Mouse (Mus musculus) embryonic facial prominence, embryonic 13.5 days (tissue): ENCODE measurements around the gene F2r. TPM values are rescaled to one million over a fixed set of nuclear protein-coding genes. Genes with fewer than 3 reads are reported as not detected.

Source experiments
- ATAC-seq: fragments of 200-750 bp; cut with Nextera tagmentation; 2 replicates; pipeline ENCODE4 v1.8.0; 2017; ENCODE audit warnings: low read depth; ENCODE audit not compliant: insufficient number of reproducible peaks, insufficient read depth, low FRiP score, low TSS enrichment
- H3K27ac ChIP-seq: fragments of 300-500 bp; sonication (generic); 2 replicates; pipeline ENCODE4 v1.5.1; 2015; ENCODE audit warnings: moderate library complexity, mild to moderate bottlenecking, inconsistent platforms
- H3K27me3 ChIP-seq: fragments of 300-500 bp; sonication (generic); 2 replicates; pipeline ENCODE4 v1.6.1; 2015; ENCODE audit warnings: mild to moderate bottlenecking, inconsistent platforms
- H3K36me3 ChIP-seq: fragments of 300-500 bp; sonication (generic); 2 replicates; pipeline ENCODE4 v1.6.1; 2015; ENCODE audit warnings: mild to moderate bottlenecking, inconsistent platforms
- H3K4me1 ChIP-seq: fragments of 300-500 bp; sonication (generic); 2 replicates; pipeline ENCODE4 v1.6.1; 2015; ENCODE audit warnings: inconsistent platforms
- H3K4me2 ChIP-seq: fragments of 300-500 bp; sonication (generic); 2 replicates; pipeline ENCODE4 v1.6.1; 2015; ENCODE audit warnings: moderate library complexity, mild to moderate bottlenecking, inconsistent platforms
- H3K4me3 ChIP-seq: fragments of 300-500 bp; sonication (generic); 2 replicates; pipeline ENCODE4 v1.5.1; 2015; ENCODE audit warnings: mild to moderate bottlenecking, inconsistent platforms
- H3K9ac ChIP-seq: fragments of 300-500 bp; sonication (generic); 2 replicates; pipeline ENCODE4 v1.6.1; 2015; ENCODE audit warnings: mild to moderate bottlenecking, inconsistent platforms
- H3K9me3 ChIP-seq: fragments of 300-500 bp; sonication (generic); 2 replicates; pipeline ENCODE4 v1.6.1; 2016; ENCODE audit warnings: inconsistent platforms
- WGBS: fragments of 180-500 bp; shearing (Covaris S2); methylation state at CpG from one replicate; pipeline ENCODE4 v1.1.7; 2015; ENCODE audit warnings: mixed read lengths; 5-methylcytosine and 5-hydroxymethylcytosine counted together
- polyA plus RNA-seq: library from polyadenylated mRNA; unstranded; fragments of >200 nt; fragmentation: Nextera tagmentation; extraction: Ambion mirVana; gene quantifications from 2 replicates; pipeline ENCODE4 v1.2.1, GENCODE M21; 2015

Gene F2r
- polyA plus RNA-seq, 1 experiment from 2014 or later = 92.2 TPM

DNA sequence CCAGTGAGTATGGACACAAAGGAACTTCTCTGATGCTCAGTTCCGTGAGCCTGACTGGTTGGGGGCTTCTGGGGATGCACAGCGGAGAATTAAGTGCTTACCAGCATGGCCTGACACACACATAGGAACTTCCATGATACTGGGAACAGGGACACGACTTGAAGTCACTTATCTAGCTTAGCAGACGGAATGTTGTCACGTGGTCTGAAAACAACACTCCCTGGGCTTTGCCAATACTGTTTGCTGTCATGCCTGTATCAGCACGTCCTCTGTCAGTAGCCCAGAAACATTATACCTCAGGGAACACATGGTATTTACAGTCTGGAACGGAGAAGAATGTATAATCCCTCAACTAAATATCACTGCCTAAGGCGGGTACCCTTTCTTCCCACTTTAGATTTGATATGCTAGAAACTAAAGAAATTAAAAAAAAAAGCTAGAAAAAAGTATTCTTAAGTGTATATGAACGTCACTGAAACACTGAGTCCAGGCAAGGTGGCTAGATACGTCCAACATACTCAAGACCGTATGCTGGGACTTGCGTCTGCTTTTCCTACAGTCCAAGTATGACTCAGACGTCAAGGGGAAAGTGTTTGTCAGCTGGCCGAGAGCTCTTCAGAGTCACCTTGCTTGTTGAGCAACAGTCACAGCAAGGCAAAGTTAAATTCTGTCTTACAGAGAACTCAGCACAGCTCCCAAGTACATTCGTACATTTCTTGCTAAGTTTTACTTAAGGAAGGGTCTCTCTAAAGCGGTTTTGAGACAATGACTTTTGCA lies 7.3 kb downstream of the F2r start:
- 72% methylated on average over 16 of the region's 16 CpGs for WGBS
- H3K27ac ChIP-seq = peak overlapping the region; percentile 22; the same call in 1 of the 2 replicates
- H3K9ac ChIP-seq = no peak overlapping the region
- no peak for ATAC-seq
- H3K4me1 ChIP-seq = peaks cover 24% of the 10 kb centered on the region
- H3K4me3 ChIP-seq = no peak overlapping the region
- H3K9me3 ChIP-seq = no peaks in the 10 kb centered on the region
- peaks cover 46% of the 10 kb centered on the region for H3K36me3 ChIP-seq
- H3K27me3 ChIP-seq = no peaks in the 10 kb centered on the region
- 0 out of 2 replicates have a peak overlapping the region, but pooled peaks have one; percentile 5 for H3K4me2 ChIP-seq

DNA sequence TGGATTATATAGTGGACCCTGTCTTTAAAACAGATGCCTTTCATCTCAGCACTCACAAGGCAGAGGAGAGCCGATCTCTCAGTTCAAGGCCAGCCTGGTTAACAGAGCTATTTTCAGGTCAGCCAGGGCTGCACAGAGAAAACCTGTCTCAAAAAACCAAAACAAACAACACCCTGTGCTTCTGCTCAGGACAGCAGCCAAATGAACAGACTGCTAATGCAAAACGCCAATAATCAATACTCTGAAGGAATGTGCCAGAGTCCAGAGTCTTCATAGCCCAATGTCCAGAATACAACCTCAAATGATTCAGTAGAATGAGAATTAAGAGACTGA lies 9.2 kb downstream of the F2r start:
- no peak overlapping the region for H3K27ac ChIP-seq
- no peak overlapping the region for H3K4me2 ChIP-seq
- ATAC-seq = no peak
- WGBS = 84% methylated on average over 2 of the region's 2 CpGs
- H3K9ac ChIP-seq = no peak overlapping the region
- H3K36me3 ChIP-seq = peaks cover 59% of the 10 kb centered on the region
- no peak overlapping the region for H3K4me3 ChIP-seq
- H3K27me3 ChIP-seq = no peaks in the 10 kb centered on the region
- H3K9me3 ChIP-seq = no peaks in the 10 kb centered on the region
- peaks cover 7% of the 10 kb centered on the region for H3K4me1 ChIP-seq

DNA sequence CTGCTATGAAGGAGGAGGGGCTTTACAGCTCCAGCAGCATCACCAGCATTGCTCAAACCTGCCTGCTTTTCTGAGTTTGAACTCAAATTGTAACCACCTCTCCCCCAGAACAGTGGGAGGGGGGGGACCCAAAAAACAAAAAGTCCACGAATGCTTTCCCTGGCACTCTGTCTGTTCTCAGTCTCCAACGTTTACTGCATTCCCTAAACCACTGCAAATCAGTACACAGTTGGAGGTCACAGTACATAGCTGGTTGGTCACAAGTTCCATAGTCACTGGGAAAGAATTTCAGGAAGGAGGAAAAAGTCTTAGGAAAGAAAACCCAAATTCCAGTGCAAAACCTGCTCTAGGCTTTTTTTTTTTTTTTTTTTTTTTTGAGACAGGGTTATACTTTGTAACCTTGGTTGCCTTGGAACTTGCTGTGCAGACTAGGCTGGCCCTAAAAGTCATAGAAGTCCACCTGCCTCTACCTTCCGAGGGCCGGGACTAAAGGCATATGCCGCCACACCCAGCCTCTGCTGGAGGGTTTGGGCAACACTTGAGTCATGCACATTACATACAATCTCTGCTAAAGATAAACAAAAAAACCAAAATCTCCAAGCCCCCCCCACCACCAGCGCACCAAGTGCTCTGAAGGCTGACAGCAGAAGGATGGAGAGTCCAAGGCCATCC lies 9.7 kb downstream of the F2r start:
- WGBS = 86% methylated on average over 6 of the region's 6 CpGs
- H3K4me1 ChIP-seq = peaks cover 7% of the 10 kb centered on the region
- ATAC-seq = no peak
- no peak overlapping the region for H3K9ac ChIP-seq
- H3K4me3 ChIP-seq = no peak overlapping the region
- H3K4me2 ChIP-seq = no peak overlapping the region
- H3K9me3 ChIP-seq = no peaks in the 10 kb centered on the region
- H3K27ac ChIP-seq = no peak overlapping the region
- H3K27me3 ChIP-seq = no peaks in the 10 kb centered on the region
- H3K36me3 ChIP-seq = peaks cover 64% of the 10 kb centered on the region

DNA sequence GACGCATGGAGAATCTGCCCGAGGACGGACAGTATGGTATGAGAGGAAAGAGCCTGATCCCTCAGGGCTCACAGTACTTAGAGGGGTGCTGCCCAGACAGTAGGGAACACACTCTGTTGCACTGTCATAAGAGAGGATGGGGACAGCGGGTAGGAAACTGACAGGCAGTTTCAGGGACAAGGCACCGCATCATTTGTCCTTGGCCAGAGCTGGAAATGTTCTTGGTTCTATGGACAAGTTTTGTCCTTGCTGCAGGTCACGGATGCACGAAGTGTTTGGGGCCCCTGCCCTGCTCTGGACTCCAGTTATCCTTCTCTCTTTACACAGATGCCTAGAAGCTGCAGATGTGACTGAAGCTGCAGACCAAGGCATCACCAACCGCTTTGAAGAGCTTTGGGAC lies 11.3 kb downstream of the F2r start:
- Histone ChIP-seq H3K36me3 (peaks cover 73% of the 10 kb centered on the region), H3K4me3 (no peak overlapping the region), H3K27ac (no peak overlapping the region), H3K4me2 (no peak overlapping the region), H3K9me3 (no peaks in the 10 kb centered on the region), H3K4me1 (peaks cover 7% of the 10 kb centered on the region), H3K9ac (no peak overlapping the region), H3K27me3 (no peaks in the 10 kb centered on the region)
- WGBS = 93% methylated on average over 8 of the region's 8 CpGs
- no peak for ATAC-seq

DNA sequence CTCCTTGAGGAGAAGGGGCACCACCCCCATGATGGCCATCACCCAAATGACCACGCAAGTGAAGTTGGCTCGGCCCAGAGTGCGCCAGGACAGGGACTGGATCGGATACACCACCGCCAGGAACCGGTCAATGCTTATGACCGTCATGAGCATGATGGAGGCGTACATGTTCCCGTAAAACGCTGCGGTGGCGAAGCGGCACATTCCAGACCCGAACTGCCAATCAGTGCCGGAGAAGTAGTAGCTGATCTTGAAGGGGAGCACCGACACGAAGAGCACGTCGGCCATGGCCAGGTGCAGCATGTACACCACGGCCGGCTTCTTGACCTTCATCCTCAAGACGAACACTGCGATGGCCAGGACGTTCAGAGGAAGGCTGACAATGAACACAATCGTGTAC lies 14.0 kb downstream of the F2r start:
- Histone ChIP-seq H3K4me2 (no peak overlapping the region), H3K9me3 (no peaks in the 10 kb centered on the region), H3K4me3 (no peak overlapping the region), H3K27ac (no peak overlapping the region), H3K9ac (no peak overlapping the region), H3K27me3 (no peaks in the 10 kb centered on the region), H3K4me1 (0 out of 2 replicates have a peak, but pooled peaks cover 3% of the 10 kb centered on the region), H3K36me3 (peaks cover 59% of the 10 kb centered on the region)
- 96% methylated on average over 25 of the region's 25 CpGs for WGBS
- ATAC-seq = no peak

DNA sequence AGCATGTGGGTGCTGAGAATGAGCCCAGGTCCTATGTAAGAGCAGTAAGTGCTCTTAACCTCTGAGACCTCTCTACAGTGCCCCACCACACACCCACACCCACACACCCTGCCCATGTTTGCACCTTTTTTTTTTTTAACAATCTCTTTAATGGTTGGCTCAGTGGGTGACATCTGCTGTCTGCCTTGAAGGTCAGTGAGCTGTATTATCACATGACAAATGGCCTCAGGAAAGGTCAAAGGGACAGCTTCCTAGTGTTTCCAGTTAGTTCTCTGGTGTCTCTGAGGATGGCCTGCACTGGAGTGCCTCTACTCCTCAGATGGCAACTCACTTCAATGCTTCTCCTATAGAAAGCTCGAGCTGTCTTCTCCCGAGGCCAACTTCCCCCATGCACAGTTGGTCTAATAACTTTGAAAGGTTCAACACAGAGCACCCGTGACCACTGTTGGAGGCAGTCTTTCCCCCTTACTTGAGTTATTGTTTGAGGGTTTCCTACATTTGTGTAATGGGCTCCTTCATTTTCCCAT lies 18.4 kb downstream of the F2r start:
- WGBS = 63% methylated on average over 3 of the region's 3 CpGs
- ATAC-seq = no peak

DNA sequence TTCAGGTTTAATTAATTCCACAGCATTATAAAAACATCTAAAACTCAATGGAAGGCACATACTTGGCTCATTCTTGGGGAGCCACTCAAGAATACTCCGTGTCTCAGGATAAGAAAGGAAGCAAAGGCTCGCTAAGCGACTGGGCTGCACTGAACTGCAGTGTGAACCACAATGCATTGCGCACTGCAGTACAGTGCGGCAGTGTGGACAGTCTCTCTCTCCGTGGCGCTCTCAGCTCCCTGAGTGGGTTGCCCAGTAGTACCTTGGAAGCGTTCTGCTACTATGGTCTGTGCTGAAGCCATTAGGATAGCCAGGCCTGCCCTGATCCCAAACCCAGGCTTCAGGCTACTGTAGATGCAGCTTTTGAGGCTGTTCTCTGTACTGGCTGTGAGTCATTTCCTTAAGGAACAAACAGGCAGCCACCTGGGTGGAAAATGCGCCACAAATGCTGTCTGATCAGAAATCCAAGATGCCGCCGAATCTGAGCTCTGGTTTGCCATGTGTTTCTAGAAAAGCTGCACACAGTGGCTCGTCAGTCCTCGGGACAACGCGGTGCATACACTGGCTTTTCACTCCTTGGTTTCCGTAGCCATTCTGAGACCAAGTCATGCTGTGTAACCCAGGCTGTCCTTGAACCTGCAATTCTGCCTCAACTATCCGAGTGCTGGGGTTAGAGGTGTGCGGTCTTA lies 19.9 kb downstream of the F2r start:
- no peak overlapping the region for H3K27ac ChIP-seq
- WGBS = 84% methylated on average over 18 of the region's 18 CpGs
- no peak overlapping the region for H3K4me3 ChIP-seq
- no peak overlapping the region for H3K9ac ChIP-seq
- H3K27me3 ChIP-seq = no peaks in the 10 kb centered on the region
- no peaks in the 10 kb centered on the region for H3K9me3 ChIP-seq
- H3K4me2 ChIP-seq = no peak overlapping the region
- H3K36me3 ChIP-seq = peaks cover 20% of the 10 kb centered on the region
- 0 out of 2 replicates have a peak, but pooled peaks cover 5% of the 10 kb centered on the region for H3K4me1 ChIP-seq
- no peak for ATAC-seq

More for the DNA sequence above, 18.4 kb downstream of the F2r start:
- no peak overlapping the region for H3K9ac ChIP-seq
- no peak overlapping the region for H3K4me2 ChIP-seq
- no peaks in the 10 kb centered on the region for H3K9me3 ChIP-seq
- H3K4me3 ChIP-seq = no peak overlapping the region
- H3K36me3 ChIP-seq = peaks cover 35% of the 10 kb centered on the region
- H3K27me3 ChIP-seq = no peaks in the 10 kb centered on the region
- 0 out of 2 replicates have a peak overlapping the region, but pooled peaks have one; percentile 16 for H3K27ac ChIP-seq
- 0 out of 2 replicates have a peak, but pooled peaks cover 5% of the 10 kb centered on the region for H3K4me1 ChIP-seq

DNA sequence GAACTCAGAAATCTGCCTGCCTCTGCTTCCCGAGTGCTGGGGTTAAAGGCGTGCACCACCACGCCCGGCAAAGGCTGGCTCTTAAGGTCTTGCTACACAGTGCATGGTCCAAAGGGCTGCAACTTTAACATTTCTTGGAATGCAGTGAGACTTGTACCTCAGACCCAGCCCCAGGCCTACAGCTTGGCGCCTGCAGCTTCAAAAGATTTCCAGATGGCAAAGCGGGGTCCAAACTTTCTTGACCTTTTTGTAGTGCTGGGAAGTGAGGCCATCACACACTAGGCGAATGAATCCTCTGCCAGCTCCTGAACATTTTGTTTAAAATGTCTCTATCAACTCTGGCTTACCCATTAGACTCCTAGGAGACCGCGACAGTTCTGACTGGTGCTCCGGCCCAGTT lies 20.7 kb downstream of the F2r start:
- Histone ChIP-seq H3K36me3 (peaks cover 12% of the 10 kb centered on the region), H3K4me2 (no peak overlapping the region), H3K4me1 (0 out of 2 replicates have a peak, but pooled peaks cover 5% of the 10 kb centered on the region), H3K9ac (no peak overlapping the region), H3K9me3 (no peaks in the 10 kb centered on the region), H3K4me3 (no peak overlapping the region), H3K27ac (no peak overlapping the region), H3K27me3 (no peaks in the 10 kb centered on the region)
- WGBS = 85% methylated on average over 10 of the region's 10 CpGs
- ATAC-seq = no peak

DNA sequence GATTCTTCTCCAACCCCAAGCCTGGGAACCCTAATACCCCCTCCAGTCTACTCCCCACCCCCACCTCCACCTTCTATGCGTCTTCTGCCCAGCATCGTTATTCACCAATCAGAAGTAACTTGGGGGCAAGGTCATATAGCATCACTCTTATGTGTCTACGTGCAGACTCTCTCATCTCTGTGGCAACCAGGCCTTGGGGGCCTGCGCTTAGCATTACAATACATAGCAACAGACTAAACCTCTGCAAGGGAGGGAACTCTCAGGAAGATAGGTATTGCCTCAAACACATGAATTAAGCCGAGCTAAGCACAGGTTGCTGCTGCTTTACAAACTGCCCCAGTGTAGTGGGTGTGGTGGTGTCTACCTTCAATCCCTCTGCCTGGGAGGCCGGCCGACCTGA lies 21.6 kb downstream of the F2r start:
- ATAC-seq = no peak
- no peak overlapping the region for H3K4me3 ChIP-seq
- no peak overlapping the region for H3K9ac ChIP-seq
- 0 out of 2 replicates have a peak, but pooled peaks cover 5% of the 10 kb centered on the region for H3K4me1 ChIP-seq
- H3K9me3 ChIP-seq = no peaks in the 10 kb centered on the region
- H3K27ac ChIP-seq = no peak overlapping the region
- H3K4me2 ChIP-seq = no peak overlapping the region
- peaks cover 7% of the 10 kb centered on the region; the same call in 1 of the 2 replicates for H3K36me3 ChIP-seq
- WGBS = 84% methylated on average over 7 of the region's 7 CpGs
- H3K27me3 ChIP-seq = no peaks in the 10 kb centered on the region

DNA sequence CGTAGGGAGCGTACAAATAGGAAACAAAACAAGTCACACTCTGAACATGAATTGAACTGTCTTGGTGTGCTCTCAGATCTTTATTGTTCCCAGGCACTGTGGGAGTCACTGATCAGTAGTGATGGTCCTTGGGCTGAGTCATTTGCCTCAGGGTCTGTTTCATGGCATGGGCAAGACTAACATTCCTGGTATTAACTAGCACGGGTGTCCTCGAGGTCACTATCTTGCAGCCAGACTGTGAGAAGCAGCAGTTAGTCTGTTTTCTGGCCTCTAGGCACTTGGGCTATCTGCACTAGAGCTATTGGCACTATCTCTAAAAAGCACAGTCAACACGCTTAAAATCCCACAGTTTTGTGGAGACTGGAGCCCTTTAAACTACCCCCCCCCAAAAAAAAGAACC lies 22.4 kb downstream of the F2r start:
- Histone ChIP-seq H3K4me3 (no peak overlapping the region), H3K27me3 (no peaks in the 10 kb centered on the region), H3K4me2 (no peak overlapping the region), H3K27ac (no peak overlapping the region), H3K4me1 (0 out of 2 replicates have a peak, but pooled peaks cover 5% of the 10 kb centered on the region), H3K9me3 (no peaks in the 10 kb centered on the region), H3K9ac (no peak overlapping the region), H3K36me3 (no peaks in the 10 kb centered on the region)
- WGBS = 28% methylated on average over 5 of the region's 5 CpGs
- no peak for ATAC-seq

DNA sequence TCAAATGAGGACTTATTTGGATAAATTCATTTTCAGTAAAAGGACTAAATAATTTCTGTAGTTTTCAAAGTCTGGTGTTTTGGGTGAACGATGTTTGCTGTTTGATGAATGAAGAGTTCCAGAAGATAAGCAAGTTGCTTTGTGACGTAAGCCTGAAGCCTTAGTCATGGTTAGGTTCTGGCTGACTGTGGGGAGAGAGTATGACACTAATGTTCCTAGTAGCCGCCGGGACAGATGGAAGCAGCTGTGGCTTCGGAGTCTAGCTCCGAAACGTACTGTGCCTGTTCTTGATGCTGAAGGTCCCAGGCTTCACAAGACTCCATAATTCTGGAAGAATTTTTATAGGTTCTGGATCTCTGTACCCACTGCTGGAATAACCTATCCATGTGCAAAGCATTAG lies 22.9 kb downstream of the F2r start:
- no peak overlapping the region for H3K4me3 ChIP-seq
- no peak for ATAC-seq
- H3K27me3 ChIP-seq = no peaks in the 10 kb centered on the region
- H3K27ac ChIP-seq = no peak overlapping the region
- H3K9ac ChIP-seq = no peak overlapping the region
- 57% methylated on average over 7 of the region's 7 CpGs for WGBS
- no peaks in the 10 kb centered on the region for H3K9me3 ChIP-seq
- no peak overlapping the region for H3K4me2 ChIP-seq
- 0 out of 2 replicates have a peak, but pooled peaks cover 5% of the 10 kb centered on the region for H3K4me1 ChIP-seq
- no peaks in the 10 kb centered on the region for H3K36me3 ChIP-seq
